Mouse (Mus musculus) embryo, embryonic 11.5 days (tissue): ENCODE data around the gene Sytl3.

ENCODE experiments used
- DNase-seq: peaks from one replicate; pipeline ENCODE4 v3.0.0-alpha.2; 2012; ENCODE audit warnings: low read depth, low spot score

Gene Sytl3

DNA sequence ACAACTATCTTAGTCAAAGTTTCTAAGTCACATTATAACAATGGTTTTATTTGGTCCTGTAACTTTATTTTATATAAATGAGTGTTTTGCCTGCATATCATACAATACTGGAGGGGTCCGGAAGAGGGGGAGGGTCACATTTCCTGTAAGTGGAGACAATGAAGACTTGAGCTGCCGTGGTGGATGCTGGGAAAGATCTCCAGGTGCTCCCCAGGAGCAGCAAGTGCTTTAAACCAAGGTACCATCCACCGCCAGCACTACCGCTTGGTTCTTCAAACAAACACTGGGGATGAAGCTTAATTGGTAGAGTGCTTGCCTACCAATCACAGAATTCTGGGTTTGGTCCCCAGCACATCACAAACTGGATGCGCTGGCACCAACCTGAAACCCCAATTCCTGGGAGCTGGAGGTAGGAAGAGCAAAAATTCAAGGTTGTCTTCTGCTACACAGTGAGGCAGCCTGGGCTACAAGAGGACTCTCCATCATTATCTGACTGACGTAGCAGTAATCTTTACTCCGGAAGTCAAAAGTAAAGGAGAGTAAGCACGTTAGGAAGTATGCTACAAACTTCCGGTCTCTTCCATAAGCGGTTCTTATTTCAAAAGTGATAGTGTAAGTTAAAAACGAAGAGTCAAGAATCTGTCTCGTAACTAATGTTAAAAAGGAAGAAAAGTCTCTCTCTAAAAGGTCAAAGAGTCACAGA is 118.9 kb downstream of the Sytl3 start:
- DNase-seq: no peak

DNA sequence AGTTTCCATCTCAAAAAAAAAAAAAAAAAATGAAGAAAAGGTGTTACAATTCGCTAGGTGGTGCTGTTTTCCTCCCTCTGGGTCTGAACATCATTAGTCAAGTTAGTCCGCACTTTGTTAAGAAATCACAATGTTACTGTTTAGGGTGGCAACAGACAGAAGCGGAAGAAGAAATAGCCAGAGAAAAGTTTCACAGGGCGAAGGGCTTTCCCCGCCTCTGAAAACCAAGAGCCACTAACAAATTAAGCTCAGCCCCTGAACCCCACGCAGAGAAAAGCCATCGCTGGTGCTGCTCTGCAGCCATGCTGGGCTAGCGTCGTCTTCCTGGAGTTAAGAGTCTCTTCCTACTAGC is 119.4 kb downstream of the Sytl3 start:
- peak; percentile 55 for DNase-seq

DNA sequence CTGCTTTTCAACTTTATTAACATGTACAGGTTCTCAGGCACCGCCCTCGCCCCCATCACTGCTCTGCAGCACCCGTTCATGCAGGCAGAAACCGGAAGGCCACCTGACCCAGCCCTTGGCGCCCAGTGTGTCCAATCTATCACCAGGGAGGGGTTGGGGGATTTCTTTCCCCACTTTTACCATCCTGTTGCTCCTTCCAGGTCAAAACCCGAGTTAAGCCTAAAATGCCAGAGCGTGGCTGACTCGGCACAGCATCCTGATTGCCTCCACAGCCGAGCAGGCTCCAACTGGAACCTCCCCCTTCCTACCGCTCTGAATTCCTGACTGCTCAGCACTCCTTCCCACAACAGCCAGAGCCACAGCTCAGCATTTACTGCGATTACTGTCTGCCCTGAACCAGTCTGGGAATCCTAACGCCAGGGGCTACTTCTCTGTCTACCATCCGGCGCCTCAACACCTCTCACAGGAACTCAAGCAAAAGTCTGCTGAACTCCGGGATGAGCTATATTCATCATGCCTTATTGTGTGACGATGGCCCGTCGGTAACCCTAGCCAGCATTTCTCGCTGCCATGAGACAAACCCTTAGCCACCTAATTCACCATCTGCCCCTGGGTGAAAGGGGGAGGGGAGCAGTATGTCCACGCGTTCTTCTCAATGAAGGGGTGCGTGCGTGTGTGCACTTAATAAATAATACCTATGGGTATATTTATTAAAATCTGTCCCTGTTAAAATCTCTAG is 120.0 kb downstream of the Sytl3 start:
- DNase-seq: peak; percentile 47

DNA sequence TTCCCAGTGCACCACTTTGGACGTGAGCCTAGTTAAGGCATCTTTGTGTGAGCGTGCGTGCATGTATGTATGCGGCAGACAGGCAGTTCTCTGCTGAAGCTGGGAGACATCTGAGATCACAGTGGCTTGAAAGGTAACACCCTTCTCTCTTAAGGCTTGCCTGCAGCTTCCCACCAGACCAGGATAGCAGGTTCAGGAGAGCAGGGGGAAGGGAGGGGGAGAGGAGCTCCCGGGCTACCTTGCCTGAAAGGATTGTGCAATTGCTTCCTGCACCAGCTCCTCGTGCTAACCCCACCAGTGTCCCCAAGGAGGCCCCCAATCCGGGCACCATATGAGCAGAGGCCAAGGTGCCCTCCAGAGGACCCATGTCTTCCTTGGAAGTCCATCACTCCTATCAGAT is 120.7 kb downstream of the Sytl3 start:
- no peak for DNase-seq

DNA sequence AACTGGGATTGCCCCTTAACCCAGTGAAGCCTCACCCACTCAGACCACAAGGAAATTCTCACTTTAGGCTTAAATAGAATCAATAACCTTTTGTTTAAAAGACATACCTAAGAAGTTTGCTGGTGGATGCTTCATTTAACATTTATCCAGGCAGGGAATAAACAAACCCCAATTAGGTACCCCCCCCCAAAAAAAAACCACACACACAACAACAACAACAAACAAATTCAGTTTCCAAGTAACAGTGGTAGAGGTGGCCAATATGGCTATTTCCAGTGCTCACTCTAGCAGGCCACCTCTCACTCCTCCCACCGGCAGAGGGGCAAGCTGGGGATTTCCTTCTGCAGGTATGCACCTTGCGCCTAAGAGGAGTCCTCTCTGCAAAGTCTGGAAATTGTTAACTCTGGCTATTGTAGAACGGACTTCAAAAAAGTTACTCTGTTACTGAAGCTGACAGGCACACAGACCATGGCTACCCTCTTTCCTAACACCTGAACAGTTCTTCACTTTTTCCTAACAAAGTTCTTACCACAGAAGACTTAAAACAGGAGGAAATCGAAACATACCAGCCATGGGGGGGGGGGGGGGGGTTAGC is 121.7 kb downstream of the Sytl3 start:
- DNase-seq: no peak

DNA sequence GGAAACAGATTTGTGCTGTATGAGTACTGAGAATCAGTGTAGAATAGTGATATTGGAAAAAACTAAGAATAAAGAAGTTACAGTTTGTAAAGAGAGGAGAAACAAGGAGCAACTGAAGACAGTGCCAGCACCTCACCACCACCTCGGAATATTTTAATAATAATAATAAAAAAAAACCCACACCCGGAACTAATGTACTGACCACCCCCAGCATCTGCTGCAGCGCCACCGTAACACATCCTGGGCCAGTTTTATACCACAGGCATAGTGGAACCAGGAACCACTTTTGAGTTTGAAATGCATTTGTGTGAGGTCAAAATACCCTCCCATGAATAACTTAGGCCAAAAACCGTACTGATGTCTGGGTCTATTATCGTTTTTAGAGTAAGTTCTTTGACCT is 122.4 kb downstream of the Sytl3 start:
- DNase-seq: no peak

DNA sequence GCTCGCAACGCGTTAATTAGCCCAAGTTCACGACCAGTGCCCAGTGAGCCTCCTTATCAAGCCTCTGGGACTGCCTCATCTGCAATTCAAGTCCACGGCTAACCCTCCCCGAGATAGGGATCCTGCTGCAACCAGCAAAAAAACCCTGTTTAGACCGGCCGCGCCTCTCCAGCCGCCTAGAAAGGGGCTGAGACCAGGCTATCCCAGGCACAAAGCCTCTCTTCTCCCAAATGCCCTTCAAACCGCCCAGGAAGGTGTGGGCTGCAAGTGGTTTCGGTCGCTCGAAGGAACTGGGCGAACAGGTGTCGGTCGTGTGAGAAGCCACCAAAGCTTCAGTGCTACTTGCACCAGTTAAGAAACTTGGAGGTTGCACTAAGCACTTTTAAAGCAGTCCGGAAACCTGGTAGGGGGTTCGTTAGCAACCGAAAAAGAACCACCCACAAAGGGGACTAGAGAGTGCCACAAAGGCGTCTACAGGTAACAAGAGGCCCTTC is 123.2 kb downstream of the Sytl3 start:
- DNase-seq: no peak

DNA sequence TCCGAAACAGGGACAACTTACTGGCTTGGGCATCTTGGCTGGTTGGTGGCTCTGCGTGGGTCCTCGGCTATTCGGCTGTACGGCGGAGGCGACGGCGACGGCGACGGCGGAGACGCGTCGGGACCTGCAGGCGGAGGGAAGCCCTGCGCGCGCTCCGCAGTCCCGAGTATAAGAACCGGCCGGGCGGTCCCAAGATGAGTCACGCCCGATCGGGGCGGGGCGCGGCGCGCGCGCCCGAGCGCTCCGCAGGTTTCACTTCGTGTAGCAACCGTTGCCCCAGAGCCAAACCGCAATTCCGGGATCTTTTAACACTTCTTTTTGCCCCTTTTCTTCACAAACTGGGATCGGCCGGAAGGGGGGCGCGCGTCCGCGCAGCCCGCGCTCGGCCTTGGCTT is 123.7 kb downstream of the Sytl3 start, which contains the start of gene Ezr:
Gene Ezr (minus strand): TSS at position 174 of the 395 bp plus-strand sequence.
- peak; percentile 78 for DNase-seq

DNA sequence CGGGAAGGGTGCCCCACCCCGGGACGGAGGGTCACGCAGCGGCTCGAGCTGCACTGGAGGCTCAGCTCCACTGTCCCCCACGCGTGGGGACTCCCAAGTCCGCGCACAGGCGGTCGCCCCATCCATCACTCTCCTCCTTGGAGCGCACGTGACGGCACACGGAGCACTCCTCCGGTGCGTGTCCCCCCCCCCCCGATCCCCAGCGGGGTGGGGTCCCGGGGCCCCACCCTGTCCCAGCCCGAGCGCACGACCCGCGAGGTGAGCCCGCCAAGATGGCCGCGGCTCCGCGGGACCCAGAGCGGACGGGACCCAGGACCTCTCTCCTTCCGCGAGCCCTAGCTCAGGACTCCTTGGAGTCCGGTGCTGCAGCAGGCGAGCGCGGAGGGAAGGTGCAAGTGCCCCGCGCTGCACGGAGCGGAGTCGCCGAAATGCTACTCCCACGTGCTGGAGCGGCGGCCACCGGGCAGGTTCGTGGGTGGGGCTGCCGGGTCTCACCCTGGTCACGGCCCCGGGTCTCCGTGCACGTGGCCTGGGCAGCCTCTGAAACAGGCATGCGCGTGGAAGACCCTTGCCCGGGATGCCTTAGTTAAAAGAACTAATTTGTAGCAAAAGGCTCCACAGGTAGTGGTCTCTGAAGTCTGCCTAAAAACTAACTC is 124.2 kb downstream of the Sytl3 start:
- DNase-seq: peak; percentile 31

DNA sequence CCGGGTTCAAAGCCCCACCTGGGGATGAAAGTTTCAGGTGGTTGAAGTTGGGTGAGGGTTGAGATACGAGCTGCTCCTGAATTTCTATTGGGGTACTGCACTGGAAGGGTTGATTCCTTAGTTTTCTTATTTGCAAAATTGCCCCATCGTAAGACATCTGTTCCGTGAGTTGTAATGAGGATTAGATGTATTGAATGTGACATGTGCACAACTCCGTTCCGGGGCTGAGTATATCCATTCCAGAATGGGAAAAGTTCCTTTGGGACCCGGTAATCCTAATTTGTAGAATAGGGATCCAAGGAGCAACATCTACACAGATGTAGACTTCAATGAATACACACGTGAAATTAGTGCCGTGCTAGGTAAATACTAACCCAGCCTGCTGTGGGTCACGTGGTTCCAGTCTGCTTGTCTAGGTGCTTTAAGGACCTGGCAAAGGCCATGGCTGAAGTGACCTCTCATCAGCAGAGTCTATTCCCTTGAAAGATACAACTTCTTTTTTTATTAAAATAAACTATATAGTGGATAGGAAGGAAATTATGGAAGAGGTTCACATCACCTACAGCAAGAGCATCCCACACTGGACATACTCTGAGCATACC is 125.0 kb downstream of the Sytl3 start:
- DNase-seq: no peak

DNA sequence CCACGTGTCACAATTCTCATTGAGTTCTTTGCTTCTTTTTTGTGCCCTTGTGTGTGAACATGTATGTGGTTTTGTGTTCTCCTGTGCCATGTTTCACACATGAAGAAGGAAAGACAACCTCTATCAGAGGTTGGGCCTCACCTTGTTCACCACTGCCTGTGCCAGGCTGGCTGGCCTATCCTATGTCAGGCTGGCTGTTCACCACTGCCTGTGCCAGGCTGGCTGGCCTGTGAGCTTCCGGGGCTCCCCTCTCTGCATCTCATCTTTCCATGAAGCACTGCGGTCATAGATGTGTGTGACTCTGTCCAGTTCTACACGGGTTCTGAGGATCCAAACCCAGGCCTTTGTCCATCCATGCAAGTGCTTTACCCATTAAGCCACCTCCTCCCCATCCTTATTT is 128.3 kb downstream of the Sytl3 start:
- no peak for DNase-seq
